Comparison of ENCODE assay signal across 8 mouse cellular contexts in the genomic region with DNA sequence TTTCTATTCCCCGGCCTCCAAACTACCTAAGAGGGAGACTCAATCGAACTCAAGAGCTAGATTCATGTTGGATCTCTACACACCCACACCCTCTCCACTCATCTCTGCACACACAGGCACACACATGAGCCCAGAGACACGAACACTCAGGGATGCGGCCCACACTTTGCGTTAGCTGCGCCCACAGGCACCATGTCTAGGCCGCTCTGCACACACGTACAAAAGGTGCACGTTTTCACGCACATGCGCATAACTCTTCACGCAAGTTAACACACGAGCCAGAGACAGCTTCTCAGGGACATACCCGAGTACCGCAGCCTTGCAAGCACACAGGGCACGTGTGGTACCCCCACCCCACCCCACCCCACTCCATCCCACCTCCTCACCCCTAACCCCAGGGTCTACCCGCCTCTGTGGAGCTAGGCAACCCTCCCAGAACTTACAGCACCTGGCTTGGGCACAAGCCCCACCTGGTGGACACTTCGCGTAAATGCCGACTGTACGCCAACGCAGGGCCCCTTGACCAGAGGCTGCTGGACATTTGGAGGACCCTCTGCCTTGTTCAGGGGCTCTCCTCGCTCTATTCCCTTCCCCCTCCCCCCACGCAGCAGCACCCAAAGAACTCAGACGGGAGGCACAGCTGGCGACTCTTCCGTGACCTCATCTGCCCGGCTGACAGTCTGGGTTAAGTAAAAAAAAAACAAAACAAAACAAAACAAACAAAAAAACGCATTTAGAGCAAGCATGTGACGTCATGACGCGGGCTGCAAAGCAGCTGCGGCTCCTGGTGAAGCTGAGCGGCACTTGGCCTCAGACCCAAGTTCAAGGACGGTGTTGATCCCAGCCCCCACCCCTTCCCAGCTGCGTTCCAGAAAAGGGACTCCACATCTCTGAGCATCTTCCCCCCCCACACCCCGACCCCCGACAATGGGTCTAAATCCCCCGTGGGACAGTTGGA. TPM values are rescaled to one million over a fixed set of nuclear protein-coding genes. Genes with fewer than 3 reads are reported as not detected.
DNase-seq lines count a peak whose midpoint lies in the region; ATAC-seq and TF ChIP-seq lines count a peak whose summit lies in the region.

No protein-coding gene starts in this region.

- H3K9ac ChIP-seq in forebrain, embryonic 12.5 days: no peak overlapping the region
- H3K9ac ChIP-seq in limb, embryonic 14.5 days (ENCODE audit: low read depth, low read length, severe bottlenecking): no peak overlapping the region
- no peak overlapping the region; the same call in 1 of the 2 replicates for H3K9ac ChIP-seq in midbrain, embryonic 14.5 days (replicated peaks; ENCODE audit: low read length)

- H3K4me1 ChIP-seq in forebrain, embryonic 12.5 days: peaks cover 29% of the 10 kb centered on the region
- H3K4me1 ChIP-seq in limb, embryonic 14.5 days (ENCODE audit: control insufficient read depth, insufficient read depth, low read length): no peaks in the 10 kb centered on the region
- peaks cover 3% of the 10 kb centered on the region for H3K4me1 ChIP-seq in midbrain, embryonic 14.5 days (ENCODE audit: control insufficient read depth, insufficient read depth, low read length)
- no peaks in the 10 kb centered on the region; the same call in 1 of the 2 replicates for H3K4me1 ChIP-seq in thymus, adult 2 months (replicated peaks; ENCODE audit: control insufficient read depth, insufficient read depth, low read length)

- peaks cover 6% of the 10 kb centered on the region for H3K9me3 ChIP-seq in forebrain, embryonic 12.5 days
- H3K9me3 ChIP-seq in limb, embryonic 14.5 days (ENCODE audit: control insufficient read depth, low read length): no peaks in the 10 kb centered on the region
- peaks cover 6% of the 10 kb centered on the region; the same call in 1 of the 2 replicates for H3K9me3 ChIP-seq in midbrain, embryonic 14.5 days (ENCODE audit: control insufficient read depth, low read length)

- H3K36me3 ChIP-seq in forebrain, embryonic 12.5 days (replicated peaks): no peaks in the 10 kb centered on the region
- no peaks in the 10 kb centered on the region for H3K36me3 ChIP-seq in limb, embryonic 14.5 days (ENCODE audit: control insufficient read depth, insufficient read depth, low read length)
- H3K36me3 ChIP-seq in midbrain, embryonic 14.5 days (ENCODE audit: control insufficient read depth, insufficient read depth, low read length): no peaks in the 10 kb centered on the region
- H3K36me3 ChIP-seq in thymus, adult 2 months (ENCODE audit: control insufficient read depth, insufficient read depth, low read length): no peaks in the 10 kb centered on the region

- no peak for TF ChIP-seq POLR2A in brain, embryonic 14.5 days (IDR thresholded peaks at IDR 0.05; ENCODE audit: borderline replicate concordance, extremely low read depth, insufficient read depth, insufficient read length, poor library complexity, severe bottlenecking)
- TF ChIP-seq POLR2A in limb, embryonic 14.5 days (IDR thresholded peaks at IDR 0.05; ENCODE audit: borderline replicate concordance, extremely low read depth, insufficient read depth, insufficient read length): no peak
- no peak for TF ChIP-seq POLR2A in thymus, adult 2 months (IDR thresholded peaks at IDR 0.05; ENCODE audit: control insufficient read depth, extremely low read depth, insufficient read depth, low read length, poor library complexity)

- peak in 1 of 2 experiments; percentile 47 for DNase-seq in layer of hippocampus, adult 2 months (ENCODE audit: low spot score in 2 of 2)
- no peak for DNase-seq in layer of hippocampus, postnatal 36 days
- peak; percentile 77 for DNase-seq in brain, embryonic 14.5 days (ENCODE audit: low read depth)
- DNase-seq in limb, embryonic 14.5 days (ENCODE audit: low spot score): peak; percentile 77
- peak; percentile 85 for DNase-seq in midbrain, embryonic 14.5 days
- peak; percentile 23 for DNase-seq in thymus, adult 2 months

- 28% methylated on average over 38 of the region's 39 CpGs for WGBS in forebrain, embryonic 12.5 days
- WGBS in limb, embryonic 14.5 days: 27% methylated on average over 39 of the region's 39 CpGs
- WGBS in midbrain, embryonic 14.5 days: 28% methylated on average over 39 of the region's 39 CpGs
- WGBS in thymus, adult 2 months: 25% methylated on average over 39 of the region's 39 CpGs

- peaks cover 5% of the 10 kb centered on the region; the same call in 1 of the 2 replicates for H3K27me3 ChIP-seq in forebrain, embryonic 12.5 days
- 0 out of 2 replicates have a peak, but pooled peaks cover under 1% of the 10 kb centered on the region for H3K27me3 ChIP-seq in limb, embryonic 14.5 days (ENCODE audit: control insufficient read depth, insufficient read depth, low read length)
- no peaks in the 10 kb centered on the region for H3K27me3 ChIP-seq in midbrain, embryonic 14.5 days (ENCODE audit: control insufficient read depth, insufficient read depth, low read length)
- H3K27me3 ChIP-seq in thymus, adult 2 months (ENCODE audit: control insufficient read depth, insufficient read depth, low read length): no peaks in the 10 kb centered on the region; the same call in 1 of the 2 replicates

- H3K27ac ChIP-seq in layer of hippocampus, adult 2 months: no peak overlapping the region
- no peak overlapping the region for H3K27ac ChIP-seq in forebrain, embryonic 12.5 days
- H3K27ac ChIP-seq in limb, embryonic 14.5 days (replicated peaks; ENCODE audit: low read depth, low read length): no peak overlapping the region
- no peak overlapping the region for H3K27ac ChIP-seq in midbrain, embryonic 14.5 days (replicated peaks; ENCODE audit: low read depth, low read length)
- no peak overlapping the region for H3K27ac ChIP-seq in thymus, adult 2 months (ENCODE audit: control insufficient read depth, insufficient read depth, low read length)

- peak; percentile 47 for ATAC-seq in forebrain, embryonic 12.5 days (ENCODE audit: low FRiP score)
- peak; percentile 49 to 50; a peak in 2 of 4 replicates for ATAC-seq in hematopoietic stem cell, adult 5-6 weeks (replicated peaks in 1 of 2; ENCODE audit: insufficient read depth in 1 of 2, low FRiP score in 2 of 2, low TSS enrichment in 1 of 2, low read depth in 1 of 2, poor library complexity in 2 of 2, severe bottlenecking in 2 of 2)
- no peak for ATAC-seq in limb, embryonic 14.5 days (ENCODE audit: low FRiP score, low read depth)
- ATAC-seq in midbrain, embryonic 14.5 days (ENCODE audit: low FRiP score, low TSS enrichment): no peak

- TF ChIP-seq CTCF in layer of hippocampus, adult 2 months (conservative IDR thresholded peaks at IDR 0.05): peak; percentile 80
- peak; percentile 91 for TF ChIP-seq CTCF in brain, embryonic 14.5 days (IDR thresholded peaks at IDR 0.05; ENCODE audit: borderline replicate concordance, extremely low read depth, insufficient read depth, insufficient read length)
- TF ChIP-seq CTCF in thymus, adult 2 months (IDR thresholded peaks at IDR 0.05; ENCODE audit: borderline replicate concordance, control insufficient read depth, extremely low read depth, insufficient read depth, low read length, poor library complexity): peak; percentile 76; the same call in 1 of the 2 replicates

- peak overlapping the region; percentile 32; the same call in 1 of the 2 replicates for H3K4me3 ChIP-seq in layer of hippocampus, adult 2 months
- peak overlapping the region; percentile 21; the same call in 1 of the 2 replicates for H3K4me3 ChIP-seq in forebrain, embryonic 12.5 days (replicated peaks)
- H3K4me3 ChIP-seq in limb, embryonic 14.5 days (replicated peaks; ENCODE audit: low read length): peak overlapping the region; percentile 19
- H3K4me3 ChIP-seq in midbrain, embryonic 14.5 days (replicated peaks; ENCODE audit: low read depth, low read length): no peak overlapping the region
- H3K4me3 ChIP-seq in thymus, adult 2 months (ENCODE audit: control insufficient read depth, insufficient read depth, low read length): no peak overlapping the region

- peak overlapping the region; percentile 49 for H3K4me2 ChIP-seq in forebrain, embryonic 12.5 days
- peak overlapping the region; percentile 41 for H3K4me2 ChIP-seq in limb, embryonic 14.5 days (replicated peaks; ENCODE audit: low read depth, low read length, severe bottlenecking)
- H3K4me2 ChIP-seq in midbrain, embryonic 14.5 days (ENCODE audit: low read length): peak overlapping the region; percentile 43

RNA-seq across cellular contexts. Expression of a gene that starts 9.4 kb away (rescaled TPM):
- total RNA-seq in layer of hippocampus, adult 2 months (2021): 10 to 100 TPM; 30.0 to 30.9 TPM
- 10 to 100 TPM; 32.7 to 33.8 TPM for total RNA-seq in layer of hippocampus, postnatal 36 days (2021)
- 50.2 and 52.6 TPM in 2 replicates for polyA plus RNA-seq in brain, embryonic 14.5 days (2012; rRNA removed)
- 13.7 and 14.0 TPM in 2 replicates for polyA plus RNA-seq in forebrain, embryonic 12.5 days (2016; fragmentation: Nextera tagmentation; extraction: Ambion mirVana)
- total RNA-seq in hematopoietic stem cell, adult 5-6 weeks (2017): not detected in 2 replicates
- polyA plus RNA-seq in limb, embryonic 14.5 days (2012; rRNA removed): 6.1 and 8.2 TPM in 2 replicates
- polyA plus RNA-seq in limb, embryonic 14.5 days (2014; fragmentation: Nextera tagmentation; extraction: Ambion mirVana): 3.0 and 3.2 TPM in 2 replicates
- polyA plus RNA-seq in midbrain, embryonic 14.5 days (2014; fragmentation: Nextera tagmentation; extraction: Ambion mirVana): 25.5 and 28.8 TPM in 2 replicates
- polyA plus RNA-seq in thymus, adult 2 months (2012; rRNA removed): 0.18 and 0.75 TPM in 2 replicates

RNA-seq across cellular contexts. Expression of a gene that starts 41.4 kb away (rescaled TPM):
- total RNA-seq in layer of hippocampus, adult 2 months (2021): under 1 TPM in 1 of 2 experiments, not detected in 1; 0.88 TPM
- 1 to 10 TPM; 1.0 to 1.1 TPM for total RNA-seq in layer of hippocampus, postnatal 36 days (2021)
- polyA plus RNA-seq in brain, embryonic 14.5 days (2012; rRNA removed): 0.26 and 0.32 TPM in 2 replicates
- polyA plus RNA-seq in forebrain, embryonic 12.5 days (2016; fragmentation: Nextera tagmentation; extraction: Ambion mirVana): 1.5 and 2.5 TPM in 2 replicates
- 3.9 TPM in 1 of 2 replicates, not detected in the other for total RNA-seq in hematopoietic stem cell, adult 5-6 weeks (2017)
- polyA plus RNA-seq in limb, embryonic 14.5 days (2012; rRNA removed): 9.9 and 17.1 TPM in 2 replicates
- 5.3 and 11.2 TPM in 2 replicates for polyA plus RNA-seq in limb, embryonic 14.5 days (2014; fragmentation: Nextera tagmentation; extraction: Ambion mirVana)
- polyA plus RNA-seq in midbrain, embryonic 14.5 days (2014; fragmentation: Nextera tagmentation; extraction: Ambion mirVana): 1.9 and 3.0 TPM in 2 replicates
- polyA plus RNA-seq in thymus, adult 2 months (2012; rRNA removed): 0.79 and 169 TPM in 2 replicates

Comparison
In these comparisons a context has a peak if more than half of its experiments do, and no peak if none do; other contexts are left out.
1. DNase-seq: peak in brain, embryonic 14.5 days (single experiment), limb, embryonic 14.5 days (single experiment), midbrain, embryonic 14.5 days (single experiment) and thymus, adult 2 months (single experiment); none in layer of hippocampus, postnatal 36 days (0 of 2).
2. H3K4me3 ChIP-seq: peak in layer of hippocampus, adult 2 months (single experiment), forebrain, embryonic 12.5 days (single experiment) and limb, embryonic 14.5 days (single experiment); none in midbrain, embryonic 14.5 days (single experiment) and thymus, adult 2 months (single experiment).
3. ATAC-seq: peak in forebrain, embryonic 12.5 days (single experiment) and hematopoietic stem cell, adult 5-6 weeks (2 of 2); none in limb, embryonic 14.5 days (single experiment) and midbrain, embryonic 14.5 days (single experiment).
4. Peak in every context shown above with its lines, with median percentiles within 50 percentile points of each other: CTCF ChIP-seq and H3K4me2 ChIP-seq.